Mouse (Mus musculus): ENCODE results near the gene Flt4. TPM values are rescaled to one million over a fixed set of nuclear protein-coding genes. Genes with fewer than 3 reads are reported as not detected.
"Not testable (repeated sequence)": the region's sequence is repeated elsewhere in the genome, so short reads cannot be mapped to it uniquely, and the experiment has no call there.

Gene Flt4
- total and polyA plus RNA-seq, 3 experiments = 0.06 to 0.17 TPM; not detected in 1

DNA sequence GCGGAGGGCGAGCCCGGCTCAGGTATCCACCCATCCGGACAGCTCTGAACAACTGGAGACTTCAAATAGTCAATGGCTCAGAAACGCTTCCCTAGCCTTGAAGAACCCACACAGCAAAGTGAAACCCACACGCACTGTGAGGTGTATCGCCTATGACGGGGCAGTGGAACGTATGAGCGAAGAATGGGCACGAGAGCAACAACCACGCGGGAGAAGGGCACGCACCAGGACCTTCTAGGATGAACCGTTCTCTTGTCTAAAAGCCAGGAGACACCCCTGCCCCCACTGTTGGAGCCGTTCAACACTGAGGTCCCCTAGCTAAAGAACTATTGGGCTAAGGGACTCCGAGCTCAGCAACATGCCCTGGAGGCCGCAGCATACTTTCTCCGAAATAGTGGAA is 18.9 kb upstream of the Flt4 start:
- dilution Hi-C loops (cut with MboI; ENCODE audit: extremely low pct_ligation_motif_present, extremely low pct_unique_long_range_greater_than_20kb, low sequenced_read_pairs) = no loop called here

DNA sequence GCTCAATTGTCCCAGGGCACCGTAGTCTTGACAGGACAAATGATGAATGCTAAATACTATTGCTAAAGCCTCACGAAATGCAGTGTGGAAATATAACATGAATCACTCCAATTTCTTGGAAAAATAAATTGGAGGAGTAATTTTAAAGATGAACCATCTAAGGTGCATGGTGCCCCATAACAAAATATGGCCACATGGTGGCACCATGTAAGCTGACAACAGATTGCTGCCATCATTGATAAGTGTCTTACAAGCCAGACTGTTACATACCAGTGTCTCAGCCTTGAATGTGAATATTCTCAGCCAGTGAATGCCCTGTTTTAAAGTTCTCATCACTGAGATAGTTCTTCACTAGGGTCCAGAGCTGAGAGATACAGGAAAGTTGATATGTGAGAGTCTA is 11.9 kb upstream of the Flt4 start:
- H3K9me3 ChIP-seq (replicated peaks; ENCODE audit: low read length); dilution Hi-C loops (cut with MboI; ENCODE audit: extremely low pct_ligation_motif_present, extremely low pct_unique_long_range_greater_than_20kb, low sequenced_read_pairs); H3K4me1 ChIP-seq (ENCODE audit: control insufficient read depth in 1 of 2, insufficient read depth in 2 of 2); DNase-seq (ENCODE audit: extremely low read depth); in situ Hi-C loops (cut with MboI; ENCODE audit: low pct_ligation_motif_present, low pct_unique_long_range_greater_than_20kb, low sequenced_read_pairs); H3K27me3 ChIP-seq (replicated peaks): not testable (repeated sequence)
- H3K79me2 ChIP-seq (replicated peaks; ENCODE audit: control insufficient read depth, extremely low read depth, insufficient read depth, poor library complexity, severe bottlenecking) = peaks cover 37% of the 10 kb centered on the region
- TF ChIP-seq RAD21 (IDR thresholded peaks at IDR 0.05; ENCODE audit: low read depth, low read length) = peak; percentile 24
- peak in 1 of 2 experiments; percentile 53; a peak in 2 of 4 replicates for TF ChIP-seq CTCF (conservative IDR thresholded peaks at IDR 0.05 in 1 of 2, IDR thresholded peaks at IDR 0.05 in 1 of 2; ENCODE audit: low read depth in 2 of 2, low read length in 2 of 2)
- peak; percentile 14; the same call in 1 of the 2 replicates for TF ChIP-seq POLR2A (IDR thresholded peaks at IDR 0.05; ENCODE audit: low read depth, low read length)
- peak; percentile 29 for TF ChIP-seq SMC3 (IDR thresholded peaks at IDR 0.05; ENCODE audit: low read depth, low read length)
- H3K4me2 ChIP-seq (ENCODE audit: insufficient read depth, low read depth, poor library complexity, severe bottlenecking) = peak overlapping the region; percentile 55
- H3K9ac ChIP-seq (ENCODE audit: insufficient read depth, low read depth) = peak overlapping the region; percentile 98
- H3K27ac ChIP-seq (ENCODE audit: insufficient read depth, low read depth) = peak overlapping the region; percentile 41; the same call in 1 of the 2 replicates
- peak overlapping the region; percentile 32 to 74 (median 61) for H3K4me3 ChIP-seq (replicated peaks in 1 of 3; ENCODE audit: low read depth in 2 of 3, low read length in 2 of 3, poor library complexity in 1 of 3)
- H3K36me3 ChIP-seq (replicated peaks in 1 of 2; ENCODE audit: control insufficient read depth in 1 of 2, insufficient read depth in 1 of 2, low read length in 1 of 2) = peaks cover 0 to 17% of the 10 kb centered on the region in 2 experiments

More for the DNA sequence above, 18.9 kb upstream of the Flt4 start:
- TF ChIP-seq SIN3A (IDR thresholded peaks at IDR 0.05; ENCODE audit: low read length) (no peak), NRF1 (IDR thresholded peaks at IDR 0.05; ENCODE audit: low read depth, low read length) (no peak), IRF4 (IDR thresholded peaks at IDR 0.05; ENCODE audit: low read depth, low read length) (no peak), MEF2A (IDR thresholded peaks at IDR 0.05; ENCODE audit: borderline replicate concordance, low read depth, low read length) (no peak), GABPA (IDR thresholded peaks at IDR 0.05; ENCODE audit: insufficient replicate concordance, low read depth, low read length) (no peak), RAD21 (IDR thresholded peaks at IDR 0.05; ENCODE audit: low read depth, low read length) (no peak), ZC3H11A (IDR thresholded peaks at IDR 0.05; ENCODE audit: low read depth, low read length) (no peak), ELF1 (IDR thresholded peaks at IDR 0.05; ENCODE audit: low read depth, low read length) (no peak), MAZ (IDR thresholded peaks at IDR 0.05; ENCODE audit: low read depth, low read length) (no peak), ZNF384 (IDR thresholded peaks at IDR 0.05; ENCODE audit: low read depth, low read length) (no peak), NELFE (IDR thresholded peaks at IDR 0.05; ENCODE audit: low read depth, low read length) (no peak), ZMIZ1 (IDR thresholded peaks at IDR 0.05; ENCODE audit: low read depth, low read length) (no peak), JUN (IDR thresholded peaks at IDR 0.05; ENCODE audit: insufficient read depth, low read depth, low read length) (no peak), PAX5 (IDR thresholded peaks at IDR 0.05; ENCODE audit: low read length) (no peak)
- Histone ChIP-seq H3K79me2 (replicated peaks; ENCODE audit: control insufficient read depth, extremely low read depth, insufficient read depth, poor library complexity, severe bottlenecking) (peaks cover 3% of the 10 kb centered on the region; the same call in 1 of the 2 replicates), H3K36me3 (replicated peaks in 1 of 2; ENCODE audit: control insufficient read depth in 1 of 2, insufficient read depth in 1 of 2, low read length in 1 of 2) (peaks cover 4 to 22% of the 10 kb centered on the region in 2 experiments), H3K4me2 (ENCODE audit: insufficient read depth, low read depth, poor library complexity, severe bottlenecking) (no peak overlapping the region), H3K9me3 (replicated peaks; ENCODE audit: low read length) (no peaks in the 10 kb centered on the region), H3K4me1 (ENCODE audit: control insufficient read depth in 1 of 2, insufficient read depth in 2 of 2) (no peaks in the 10 kb centered on the region), H3K27me3 (replicated peaks) (no peaks in the 10 kb centered on the region), H3K27ac (ENCODE audit: insufficient read depth, low read depth) (no peak overlapping the region), H3K4me3 (replicated peaks in 1 of 3; ENCODE audit: low read depth in 2 of 3, low read length in 2 of 3, poor library complexity in 1 of 3) (peak overlapping the region in 1 of 3 experiments; percentile 13), H3K9ac (ENCODE audit: insufficient read depth, low read depth) (no peak overlapping the region)
- DNase-seq (ENCODE audit: extremely low read depth) = no peak
- in situ Hi-C loops (cut with MboI; ENCODE audit: low pct_ligation_motif_present, low pct_unique_long_range_greater_than_20kb, low sequenced_read_pairs) = no loop called here

DNA sequence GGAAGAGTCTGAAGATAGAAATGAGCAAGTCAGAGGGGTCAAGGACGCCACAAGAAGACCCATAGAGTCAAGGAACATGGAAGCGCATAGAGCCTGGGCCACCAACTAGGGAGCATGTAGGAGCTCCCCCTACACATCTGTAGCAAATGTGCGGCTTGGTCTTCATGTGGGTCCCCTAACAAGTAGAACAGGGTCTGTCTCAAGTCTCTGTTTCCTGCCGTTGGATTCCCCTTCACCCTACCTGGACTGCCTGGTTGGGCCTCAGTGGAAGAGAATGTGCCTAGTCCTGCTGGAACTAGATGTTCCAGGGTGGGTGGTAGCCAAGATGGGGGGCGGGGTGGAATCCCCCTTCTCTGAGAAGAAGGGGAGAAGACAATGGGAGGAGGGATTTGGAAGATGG is 757 bp upstream of the Flt4 start:
- H3K79me2 ChIP-seq (replicated peaks; ENCODE audit: control insufficient read depth, extremely low read depth, insufficient read depth, poor library complexity, severe bottlenecking); H3K27ac ChIP-seq (ENCODE audit: insufficient read depth, low read depth); H3K4me3 ChIP-seq (replicated peaks in 1 of 3; ENCODE audit: low read depth in 2 of 3, low read length in 2 of 3, poor library complexity in 1 of 3); H3K9me3 ChIP-seq (replicated peaks; ENCODE audit: low read length); H3K36me3 ChIP-seq (replicated peaks in 1 of 2; ENCODE audit: control insufficient read depth in 1 of 2, insufficient read depth in 1 of 2, low read length in 1 of 2); H3K4me1 ChIP-seq (ENCODE audit: control insufficient read depth in 1 of 2, insufficient read depth in 2 of 2); H3K4me2 ChIP-seq (ENCODE audit: insufficient read depth, low read depth, poor library complexity, severe bottlenecking); DNase-seq (ENCODE audit: extremely low read depth); dilution Hi-C loops (cut with MboI; ENCODE audit: extremely low pct_ligation_motif_present, extremely low pct_unique_long_range_greater_than_20kb, low sequenced_read_pairs); H3K9ac ChIP-seq (ENCODE audit: insufficient read depth, low read depth); in situ Hi-C loops (cut with MboI; ENCODE audit: low pct_ligation_motif_present, low pct_unique_long_range_greater_than_20kb, low sequenced_read_pairs): not testable (repeated sequence)
- H3K27me3 ChIP-seq (replicated peaks) = peaks cover 16% of the 10 kb centered on the region

GRCm38 (mm10) chr11:49609868-49610824 is 1.1 kb downstream of the Flt4 start:
- H3K9ac ChIP-seq (ENCODE audit: insufficient read depth, low read depth); H3K36me3 ChIP-seq (replicated peaks in 1 of 2; ENCODE audit: control insufficient read depth in 1 of 2, insufficient read depth in 1 of 2, low read length in 1 of 2); H3K79me2 ChIP-seq (replicated peaks; ENCODE audit: control insufficient read depth, extremely low read depth, insufficient read depth, poor library complexity, severe bottlenecking); H3K9me3 ChIP-seq (replicated peaks; ENCODE audit: low read length); H3K27ac ChIP-seq (ENCODE audit: insufficient read depth, low read depth); DNase-seq (ENCODE audit: extremely low read depth); dilution Hi-C loops (cut with MboI; ENCODE audit: extremely low pct_ligation_motif_present, extremely low pct_unique_long_range_greater_than_20kb, low sequenced_read_pairs); in situ Hi-C loops (cut with MboI; ENCODE audit: low pct_ligation_motif_present, low pct_unique_long_range_greater_than_20kb, low sequenced_read_pairs): not testable (repeated sequence)
- H3K4me3 ChIP-seq (replicated peaks in 1 of 3; ENCODE audit: low read depth in 2 of 3, low read length in 2 of 3, poor library complexity in 1 of 3) = peak overlapping the region in 2 of 3 experiments; percentile 28 to 55
- H3K27me3 ChIP-seq (replicated peaks) = peaks cover 33% of the 10 kb centered on the region
- peaks cover 2 to 12% of the 10 kb centered on the region in 2 experiments; a peak in 3 of 4 replicates for H3K4me1 ChIP-seq (ENCODE audit: control insufficient read depth in 1 of 2, insufficient read depth in 2 of 2)
- peak overlapping the region; percentile 59 for H3K4me2 ChIP-seq (ENCODE audit: insufficient read depth, low read depth, poor library complexity, severe bottlenecking)
